Mouse (Mus musculus) CD4-positive, CD25-positive, alpha-beta regulatory T cell (primary cell): ENCODE results near the gene Carm1. TPM values are rescaled to one million over a fixed set of nuclear protein-coding genes. Genes with fewer than 3 reads are reported as not detected.

Source experiments
- polyA plus RNA-seq: library from polyadenylated mRNA; unstranded; fragments of 100-300 nt; shearing (Covaris generic); gene quantifications from one replicate; pipeline ENCODE4 v1.2.1, GENCODE M21; 2017

Carm1 gene
- 78.8 TPM for polyA plus RNA-seq

GRCm38 (mm10) chr9:21546789-21547074 is at the start of gene Carm1:
Carm1 (plus strand) TSS chr9:21546894.

GRCm38 (mm10) chr9:21509772-21510688 is 36.7 kb upstream of the Carm1 start, which contains the start of gene Tmed1:
Tmed1 (minus strand) TSS chr9:21510252.

GRCm38 (mm10) chr9:21525937-21526633 is 20.6 kb upstream of the Carm1 start, which contains the start of gene AB124611:
AB124611 (plus strand) TSS chr9:21526176.

GRCm38 (mm10) chr9:21592703-21593121 is 46.0 kb downstream of the Carm1 start, which contains the start of the genes Timm29 and Yipf2:
Timm29 (plus strand) TSS chr9:21592722.
Yipf2 (minus strand) TSS chr9:21592828.

GRCm38 (mm10) chr9:21615617-21616231 is 69.0 kb downstream of the Carm1 start, which contains the start of gene Smarca4:
Smarca4 (plus strand) TSS chr9:21616169.

Other genes with a start within 250 kb of the Carm1 start
- 3.5 TPM for gene Ap1m2, start 234.6 kb upstream of the Carm1 start, polyA plus RNA-seq
- gene Slc44a2, start 226.2 kb upstream of the Carm1 start, polyA plus RNA-seq, result 568 TPM
- 60.6 TPM for gene Ilf3, start 179.0 kb upstream of the Carm1 start, polyA plus RNA-seq
- 38.4 TPM for gene Qtrt1, start 135.1 kb upstream of the Carm1 start, polyA plus RNA-seq
- gene Dnm2, start 122.0 kb upstream of the Carm1 start, polyA plus RNA-seq, result 234 TPM
- gene Tmed1, start 36.6 kb upstream of the Carm1 start, polyA plus RNA-seq, result 4.4 TPM
- 30.7 TPM for gene AB124611, start 20.7 kb upstream of the Carm1 start, polyA plus RNA-seq
- 38.1 TPM for gene Timm29, start 45.8 kb downstream of the Carm1 start, polyA plus RNA-seq
- gene Yipf2, start 45.9 kb downstream of the Carm1 start, polyA plus RNA-seq, result 26.2 TPM
- 63.5 TPM for gene Smarca4, start 69.3 kb downstream of the Carm1 start, polyA plus RNA-seq
- gene Ldlr, start 176.6 kb downstream of the Carm1 start, polyA plus RNA-seq, result 30.3 TPM
- gene Spc24, start 213.4 kb downstream of the Carm1 start, polyA plus RNA-seq, result 3.3 TPM